Mouse (Mus musculus): ENCODE data around the gene Pcsk6. TPM values are rescaled to one million over a fixed set of nuclear protein-coding genes. Genes with fewer than 3 reads are reported as not detected.

Gene Pcsk6
- polyA plus RNA-seq, 1 experiment from 2014 or later: 1.2 TPM

- no peak overlapping the region for H3K4me3 ChIP-seq
- peaks cover 22% of the 10 kb centered on the region for H3K4me1 ChIP-seq
- no peak for DNase-seq (ENCODE audit: extremely low spot score, low spot score)
- 93% methylated on average over 5 of the region's 5 CpGs for WGBS
- no peaks in the 10 kb centered on the region for H3K36me3 ChIP-seq (replicated peaks)
- H3K27me3 ChIP-seq (ENCODE audit: poor library complexity, severe bottlenecking): no peaks in the 10 kb centered on the region
- no peaks in the 10 kb centered on the region for H3K9me3 ChIP-seq
- no peak overlapping the region for H3K27ac ChIP-seq
These were observed 96.6 kb downstream of the Pcsk6 start for GRCm38 (mm10) chr7:65958105-65958504.

GRCm38 (mm10) chr7:65959221-65959924 lies 97.8 kb downstream of the Pcsk6 start:
- no peak overlapping the region for H3K4me3 ChIP-seq
- H3K9me3 ChIP-seq: no peaks in the 10 kb centered on the region
- 95% methylated on average over 9 of the region's 9 CpGs for WGBS
- H3K4me1 ChIP-seq: peaks cover 22% of the 10 kb centered on the region
- H3K27me3 ChIP-seq (ENCODE audit: poor library complexity, severe bottlenecking): no peaks in the 10 kb centered on the region
- no peak for DNase-seq (ENCODE audit: extremely low spot score, low spot score)
- no peak overlapping the region for H3K27ac ChIP-seq
- H3K36me3 ChIP-seq (replicated peaks): no peaks in the 10 kb centered on the region

- 94% methylated on average over 7 of the region's 7 CpGs for WGBS
- Histone ChIP-seq H3K36me3 (replicated peaks) (no peaks in the 10 kb centered on the region), H3K27me3 (ENCODE audit: poor library complexity, severe bottlenecking) (no peaks in the 10 kb centered on the region), H3K4me1 (peaks cover 4% of the 10 kb centered on the region; the same call in 1 of the 2 replicates), H3K27ac (no peak overlapping the region), H3K9me3 (no peaks in the 10 kb centered on the region), H3K4me3 (no peak overlapping the region)
- DNase-seq (ENCODE audit: extremely low spot score, low spot score): no peak
These were observed 101.1 kb downstream of the Pcsk6 start for GRCm38 (mm10) chr7:65962611-65963010.

GRCm38 (mm10) chr7:65964398-65964797 lies 102.9 kb downstream of the Pcsk6 start:
- H3K27ac ChIP-seq: no peak overlapping the region
- no peak overlapping the region for H3K4me3 ChIP-seq
- H3K36me3 ChIP-seq (replicated peaks): no peaks in the 10 kb centered on the region
- no peaks in the 10 kb centered on the region for H3K27me3 ChIP-seq (ENCODE audit: poor library complexity, severe bottlenecking)
- H3K9me3 ChIP-seq: no peaks in the 10 kb centered on the region
- H3K4me1 ChIP-seq: peaks cover 4% of the 10 kb centered on the region; the same call in 1 of the 2 replicates
- no peak for DNase-seq (ENCODE audit: extremely low spot score, low spot score)

GRCm38 (mm10) chr7:65971301-65971700 lies 109.8 kb downstream of the Pcsk6 start:
- Histone ChIP-seq H3K36me3 (replicated peaks) (no peaks in the 10 kb centered on the region), H3K27ac (no peak overlapping the region), H3K4me3 (no peak overlapping the region), H3K9me3 (no peaks in the 10 kb centered on the region), H3K4me1 (peaks cover 27% of the 10 kb centered on the region), H3K27me3 (ENCODE audit: poor library complexity, severe bottlenecking) (no peaks in the 10 kb centered on the region)
- WGBS: 89% methylated on average over 10 of the region's 10 CpGs
- DNase-seq (ENCODE audit: extremely low spot score, low spot score): no peak

- H3K4me3 ChIP-seq: no peak overlapping the region
- no peaks in the 10 kb centered on the region for H3K36me3 ChIP-seq (replicated peaks)
- H3K27me3 ChIP-seq (ENCODE audit: poor library complexity, severe bottlenecking): no peaks in the 10 kb centered on the region
- H3K9me3 ChIP-seq: no peaks in the 10 kb centered on the region
- H3K4me1 ChIP-seq: peaks cover 20% of the 10 kb centered on the region
- 84% methylated on average over 5 of the region's 5 CpGs for WGBS
- DNase-seq (ENCODE audit: extremely low spot score, low spot score): no peak
- H3K27ac ChIP-seq: no peak overlapping the region
These were observed 115.8 kb downstream of the Pcsk6 start for GRCm38 (mm10) chr7:65977286-65977685.

GRCm38 (mm10) chr7:65977977-65978376 lies 116.4 kb downstream of the Pcsk6 start:
- no peak for DNase-seq (ENCODE audit: extremely low spot score, low spot score)
- no peak overlapping the region for H3K4me3 ChIP-seq
- 86% methylated on average over 11 of the region's 11 CpGs for WGBS
- H3K9me3 ChIP-seq: no peaks in the 10 kb centered on the region
- peaks cover 15% of the 10 kb centered on the region for H3K4me1 ChIP-seq
- no peaks in the 10 kb centered on the region for H3K27me3 ChIP-seq (ENCODE audit: poor library complexity, severe bottlenecking)
- no peak overlapping the region for H3K27ac ChIP-seq
- no peaks in the 10 kb centered on the region for H3K36me3 ChIP-seq (replicated peaks)

GRCm38 (mm10) chr7:65978996-65979823 lies 117.7 kb downstream of the Pcsk6 start:
- 85% methylated on average over 11 of the region's 11 CpGs for WGBS
- Histone ChIP-seq H3K36me3 (replicated peaks) (no peaks in the 10 kb centered on the region), H3K27me3 (ENCODE audit: poor library complexity, severe bottlenecking) (no peaks in the 10 kb centered on the region), H3K4me1 (0 out of 2 replicates have a peak, but pooled peaks cover 7% of the 10 kb centered on the region), H3K4me3 (no peak overlapping the region), H3K27ac (no peak overlapping the region), H3K9me3 (no peaks in the 10 kb centered on the region)
- no peak for DNase-seq (ENCODE audit: extremely low spot score, low spot score)

- Histone ChIP-seq H3K27ac (no peak overlapping the region), H3K4me1 (0 out of 2 replicates have a peak, but pooled peaks cover 7% of the 10 kb centered on the region), H3K9me3 (no peaks in the 10 kb centered on the region), H3K27me3 (ENCODE audit: poor library complexity, severe bottlenecking) (no peaks in the 10 kb centered on the region), H3K36me3 (replicated peaks) (no peaks in the 10 kb centered on the region), H3K4me3 (no peak overlapping the region)
- no peak for DNase-seq (ENCODE audit: extremely low spot score, low spot score)
- 93% methylated on average over 9 of the region's 9 CpGs for WGBS
These were observed 118.5 kb downstream of the Pcsk6 start for GRCm38 (mm10) chr7:65980000-65980399.

GRCm38 (mm10) chr7:65982057-65982456 lies 120.5 kb downstream of the Pcsk6 start:
- H3K4me1 ChIP-seq: 0 out of 2 replicates have a peak, but pooled peaks cover 7% of the 10 kb centered on the region
- H3K4me3 ChIP-seq: no peak overlapping the region
- 81% methylated on average over 3 of the region's 3 CpGs for WGBS
- no peak overlapping the region for H3K27ac ChIP-seq
- no peaks in the 10 kb centered on the region for H3K27me3 ChIP-seq (ENCODE audit: poor library complexity, severe bottlenecking)
- no peaks in the 10 kb centered on the region for H3K9me3 ChIP-seq
- DNase-seq (ENCODE audit: extremely low spot score, low spot score): no peak
- H3K36me3 ChIP-seq (replicated peaks): no peaks in the 10 kb centered on the region

GRCm38 (mm10) chr7:65988249-65988648 lies 126.7 kb downstream of the Pcsk6 start:
- no peaks in the 10 kb centered on the region for H3K27me3 ChIP-seq (ENCODE audit: poor library complexity, severe bottlenecking)

GRCm38 (mm10) chr7:65988709-65989108 lies 127.2 kb downstream of the Pcsk6 start:
- no peaks in the 10 kb centered on the region for H3K9me3 ChIP-seq
- no peak overlapping the region for H3K4me3 ChIP-seq
- DNase-seq (ENCODE audit: extremely low spot score, low spot score): no peak
- H3K36me3 ChIP-seq (replicated peaks): no peaks in the 10 kb centered on the region
- no peaks in the 10 kb centered on the region for H3K27me3 ChIP-seq (ENCODE audit: poor library complexity, severe bottlenecking)
- WGBS: 94% methylated on average over 5 of the region's 5 CpGs
- peaks cover 7% of the 10 kb centered on the region; the same call in 1 of the 2 replicates for H3K4me1 ChIP-seq
- H3K27ac ChIP-seq: no peak overlapping the region

More at GRCm38 (mm10) chr7:65988249-65988648, 126.7 kb downstream of the Pcsk6 start:
- no peak for DNase-seq (ENCODE audit: extremely low spot score, low spot score)
- Histone ChIP-seq H3K4me3 (no peak overlapping the region), H3K9me3 (no peaks in the 10 kb centered on the region), H3K4me1 (peaks cover 3% of the 10 kb centered on the region; the same call in 1 of the 2 replicates), H3K36me3 (replicated peaks) (no peaks in the 10 kb centered on the region), H3K27ac (no peak overlapping the region)
- WGBS: 92% methylated on average over 4 of the region's 4 CpGs

GRCm38 (mm10) chr7:65992329-65992728 lies 130.8 kb downstream of the Pcsk6 start:
- H3K4me3 ChIP-seq: no peak overlapping the region
- H3K36me3 ChIP-seq (replicated peaks): no peaks in the 10 kb centered on the region
- H3K27me3 ChIP-seq (ENCODE audit: poor library complexity, severe bottlenecking): no peaks in the 10 kb centered on the region
- DNase-seq (ENCODE audit: extremely low spot score, low spot score): no peak
- H3K9me3 ChIP-seq: no peaks in the 10 kb centered on the region
- WGBS: 78% methylated on average over 6 of the region's 6 CpGs
- H3K4me1 ChIP-seq: peaks cover 12% of the 10 kb centered on the region; the same call in 1 of the 2 replicates
- no peak overlapping the region for H3K27ac ChIP-seq

All from forebrain, embryonic 10.5 days (tissue).